Mouse (Mus musculus): ENCODE measurements around the gene St6galnac6. TPM values are rescaled to one million over a fixed set of nuclear protein-coding genes. Genes with fewer than 3 reads are reported as not detected.

Gene St6galnac6
- polyA plus RNA-seq, 1 experiment: 21.1 TPM

DNA sequence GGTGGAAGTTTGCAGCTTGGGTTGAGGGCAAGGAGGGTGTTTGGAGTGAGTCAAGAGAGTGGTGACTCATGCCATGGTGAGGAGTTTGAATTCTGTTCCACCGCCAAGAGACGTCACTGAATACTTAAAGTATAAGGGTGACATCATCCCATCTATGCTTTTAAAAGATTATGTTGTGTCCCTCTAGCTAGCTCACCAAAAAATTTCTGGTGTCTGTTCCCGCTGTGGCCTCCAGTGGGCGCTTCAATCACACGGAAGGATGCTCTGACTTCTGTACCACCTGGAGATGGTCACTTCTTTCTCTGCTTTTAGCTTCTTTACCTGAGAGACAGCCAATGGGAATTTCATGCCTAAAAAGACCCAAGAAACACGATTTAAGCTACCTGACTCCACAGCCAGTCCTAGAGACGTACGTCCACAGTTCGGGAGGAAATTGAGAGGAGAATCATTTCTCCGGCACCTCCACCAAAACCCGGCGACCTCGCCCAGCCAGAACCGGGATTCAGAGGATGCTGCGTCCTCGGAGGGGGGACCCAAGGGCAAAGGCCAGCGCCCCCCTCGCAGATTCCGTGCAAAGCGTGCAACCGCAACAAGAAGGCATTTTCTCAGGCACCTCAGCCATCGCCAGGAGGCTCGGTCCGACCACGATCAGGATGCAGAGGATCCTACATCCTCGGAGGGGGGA lies 24.5 kb upstream of the St6galnac6 start:
- Histone ChIP-seq H3K36me3 (ENCODE audit: control insufficient read depth, insufficient read depth, low read length) (no peaks in the 10 kb centered on the region), H3K4me1 (ENCODE audit: control insufficient read depth, insufficient read depth, low read length) (peaks cover 3% of the 10 kb centered on the region; the same call in 1 of the 2 replicates), H3K27me3 (replicated peaks; ENCODE audit: control insufficient read depth, insufficient read depth, low read length) (no peaks in the 10 kb centered on the region), H3K27ac (ENCODE audit: insufficient read depth, low read depth, low read length) (no peak overlapping the region), H3K4me3 (ENCODE audit: insufficient read depth, low read depth, low read length) (no peak overlapping the region)
- WGBS: 5% methylated on average over 26 of the region's 26 CpGs
- DNase-seq: peak; percentile 57
- no peak for TF ChIP-seq POLR2A (IDR thresholded peaks at IDR 0.05; ENCODE audit: low read depth, low read length)
- TF ChIP-seq CTCF (conservative IDR thresholded peaks at IDR 0.05; ENCODE audit: insufficient read depth, insufficient read length, low read depth, low read length): peak; percentile 76

DNA sequence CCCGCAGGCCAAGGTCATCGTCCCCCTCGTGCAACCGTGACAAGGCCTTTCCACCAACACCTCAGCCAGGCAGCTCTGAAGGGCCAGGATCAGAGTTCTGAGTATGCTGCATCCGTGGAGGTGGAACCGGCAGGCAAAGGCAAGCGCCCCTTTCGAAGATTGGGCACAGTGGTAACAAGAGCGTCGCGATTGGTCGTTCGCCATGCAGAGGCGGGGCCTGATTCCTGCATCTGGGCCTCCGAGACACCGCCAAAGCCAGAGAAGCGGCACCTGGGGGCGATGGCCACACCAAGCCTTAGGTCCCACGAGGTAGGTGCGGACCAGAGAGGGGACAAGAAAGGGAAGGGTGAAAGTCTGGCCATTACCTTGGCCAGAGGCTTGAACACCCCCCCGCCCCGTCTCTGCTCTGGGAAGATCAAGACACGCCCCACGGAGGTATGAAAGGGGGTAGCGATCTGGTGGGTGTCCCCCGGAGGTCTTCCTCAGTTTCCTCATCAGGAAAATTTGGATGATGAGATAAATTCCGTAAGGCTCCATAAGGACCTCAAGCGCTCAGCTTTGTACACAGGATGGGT lies 23.8 kb upstream of the St6galnac6 start, which contains the start of gene 9430097D07Rik:
Gene 9430097D07Rik, minus strand, starts transcription at position 99 of the 575 bp plus-strand sequence.
- TF ChIP-seq POLR2A (IDR thresholded peaks at IDR 0.05; ENCODE audit: low read depth, low read length) (no peak), CTCF (conservative IDR thresholded peaks at IDR 0.05; ENCODE audit: insufficient read depth, insufficient read length, low read depth, low read length) (no peak)
- no peaks in the 10 kb centered on the region for H3K36me3 ChIP-seq (ENCODE audit: control insufficient read depth, insufficient read depth, low read length)
- peaks cover 3% of the 10 kb centered on the region; the same call in 1 of the 2 replicates for H3K4me1 ChIP-seq (ENCODE audit: control insufficient read depth, insufficient read depth, low read length)
- no peaks in the 10 kb centered on the region for H3K27me3 ChIP-seq (replicated peaks; ENCODE audit: control insufficient read depth, insufficient read depth, low read length)
- 18% methylated on average over 28 of the region's 28 CpGs for WGBS
- no peak within 1 kb of the TSS for H3K4me3 ChIP-seq (ENCODE audit: insufficient read depth, low read depth, low read length)
- no peak within 1 kb of the TSS for H3K27ac ChIP-seq (ENCODE audit: insufficient read depth, low read depth, low read length)
- DNase-seq: no peak

DNA sequence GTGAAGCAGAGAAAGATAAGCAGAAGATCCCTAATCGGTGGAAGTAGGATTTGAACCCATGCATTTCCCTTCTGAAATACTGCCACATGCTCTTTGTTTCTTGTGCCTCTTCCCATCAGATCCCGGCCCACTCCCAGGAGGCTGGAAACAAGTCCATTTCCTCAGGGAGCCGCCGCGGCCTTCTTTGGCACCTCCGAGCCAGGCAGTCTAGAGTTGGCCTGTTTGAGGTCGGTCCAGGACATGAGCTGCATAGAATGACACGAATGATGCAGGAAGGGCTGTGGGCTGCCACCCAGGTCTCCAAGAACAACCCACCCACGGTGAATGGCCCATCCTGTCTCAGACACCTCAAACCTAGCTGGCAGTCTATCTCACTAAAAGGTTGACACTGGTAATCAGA lies 23.0 kb upstream of the St6galnac6 start:
- no peak overlapping the region for H3K27ac ChIP-seq (ENCODE audit: insufficient read depth, low read depth, low read length)
- H3K27me3 ChIP-seq (replicated peaks; ENCODE audit: control insufficient read depth, insufficient read depth, low read length): no peaks in the 10 kb centered on the region
- DNase-seq: no peak
- TF ChIP-seq CTCF (conservative IDR thresholded peaks at IDR 0.05; ENCODE audit: insufficient read depth, insufficient read length, low read depth, low read length) (no peak), POLR2A (IDR thresholded peaks at IDR 0.05; ENCODE audit: low read depth, low read length) (no peak)
- 88% methylated on average over 9 of the region's 9 CpGs for WGBS
- no peaks in the 10 kb centered on the region for H3K4me1 ChIP-seq (ENCODE audit: control insufficient read depth, insufficient read depth, low read length)
- no peak overlapping the region for H3K4me3 ChIP-seq (ENCODE audit: insufficient read depth, low read depth, low read length)
- H3K36me3 ChIP-seq (ENCODE audit: control insufficient read depth, insufficient read depth, low read length): no peaks in the 10 kb centered on the region

DNA sequence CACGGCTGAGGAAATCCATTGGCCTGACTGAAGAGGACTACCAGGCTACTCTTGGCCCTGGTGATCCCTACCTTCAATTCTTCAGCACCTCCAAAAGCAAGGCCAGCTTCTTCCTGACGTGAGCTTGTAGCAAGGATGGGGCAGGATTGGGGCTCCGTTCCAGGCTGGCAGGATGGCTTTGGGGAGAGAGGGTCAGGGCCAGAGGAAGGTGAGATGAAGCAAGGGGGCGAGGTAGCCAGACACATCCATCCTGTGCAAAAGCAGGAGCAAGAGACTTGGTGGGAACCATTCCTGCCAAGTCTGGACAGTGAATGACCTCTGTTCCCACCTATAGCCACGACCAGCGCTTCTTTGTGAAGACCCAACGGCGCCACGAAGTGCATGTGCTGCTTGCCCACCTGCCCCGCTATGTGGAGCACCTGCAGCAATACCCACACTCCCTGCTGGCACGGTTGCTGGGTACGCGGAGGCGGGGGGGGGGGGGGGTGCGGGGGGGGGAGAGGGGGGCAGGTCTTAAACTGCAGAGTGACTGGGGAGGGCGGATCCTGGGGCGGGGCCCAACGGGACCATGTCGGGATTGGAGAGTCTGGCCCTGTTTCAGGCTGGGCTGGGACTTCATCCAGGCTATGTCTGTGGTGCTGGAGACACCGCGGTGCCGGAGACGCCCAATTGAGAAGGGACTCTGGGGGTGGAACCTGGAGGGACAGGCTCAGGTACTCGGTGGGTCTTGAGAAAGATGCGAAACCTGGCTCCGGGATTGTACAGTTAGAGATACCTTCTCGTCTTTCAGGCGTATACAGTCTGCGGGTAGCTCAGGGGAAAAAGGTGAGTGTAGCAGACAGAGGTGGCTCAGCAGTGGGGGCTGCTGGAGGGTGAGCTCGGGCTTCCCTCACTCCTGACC lies 21.1 kb upstream of the St6galnac6 start:
- H3K36me3 ChIP-seq (ENCODE audit: control insufficient read depth, insufficient read depth, low read length): no peaks in the 10 kb centered on the region
- no peak for TF ChIP-seq CTCF (conservative IDR thresholded peaks at IDR 0.05; ENCODE audit: insufficient read depth, insufficient read length, low read depth, low read length)
- TF ChIP-seq POLR2A (IDR thresholded peaks at IDR 0.05; ENCODE audit: low read depth, low read length): no peak
- no peak overlapping the region for H3K4me3 ChIP-seq (ENCODE audit: insufficient read depth, low read depth, low read length)
- DNase-seq: peak; percentile 55
- WGBS: 34% methylated on average over 25 of the region's 30 CpGs
- H3K4me1 ChIP-seq (ENCODE audit: control insufficient read depth, insufficient read depth, low read length): no peaks in the 10 kb centered on the region
- no peak overlapping the region for H3K27ac ChIP-seq (ENCODE audit: insufficient read depth, low read depth, low read length)
- H3K27me3 ChIP-seq (replicated peaks; ENCODE audit: control insufficient read depth, insufficient read depth, low read length): no peaks in the 10 kb centered on the region

DNA sequence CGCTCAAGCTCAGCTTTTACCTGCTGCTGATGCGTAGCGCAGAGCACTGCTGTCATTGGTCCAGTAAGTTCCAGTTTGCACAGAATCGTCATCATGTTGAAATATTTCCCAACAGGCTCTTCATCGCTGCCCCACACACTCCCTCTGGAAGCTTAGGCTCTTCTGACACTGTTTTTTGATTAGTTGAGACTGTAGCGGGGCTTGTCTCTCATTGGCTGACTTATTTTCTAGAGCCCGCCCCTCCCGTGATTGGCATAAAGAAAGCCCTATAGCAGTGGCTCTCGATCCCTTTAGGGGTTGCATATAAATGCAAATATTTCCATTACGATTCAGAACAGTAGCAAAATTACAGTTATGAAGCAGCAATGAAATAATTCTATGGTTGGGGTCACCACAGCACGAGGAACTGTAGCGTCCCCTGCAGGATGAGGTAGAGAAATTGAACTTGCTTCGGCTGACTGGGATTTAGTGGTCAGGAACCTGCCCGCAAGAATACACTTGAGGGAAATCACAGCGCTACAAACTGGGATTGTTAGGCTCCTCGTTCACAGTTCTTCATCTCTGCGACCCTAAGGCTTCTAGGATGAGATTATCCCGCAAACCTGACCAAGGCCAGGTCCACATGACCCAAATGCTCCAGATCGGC lies 17.9 kb upstream of the St6galnac6 start:
- H3K27ac ChIP-seq (ENCODE audit: insufficient read depth, low read depth, low read length): no peak overlapping the region
- H3K36me3 ChIP-seq (ENCODE audit: control insufficient read depth, insufficient read depth, low read length): no peaks in the 10 kb centered on the region
- DNase-seq: peak; percentile 40
- TF ChIP-seq CTCF (conservative IDR thresholded peaks at IDR 0.05; ENCODE audit: insufficient read depth, insufficient read length, low read depth, low read length) (no peak), POLR2A (IDR thresholded peaks at IDR 0.05; ENCODE audit: low read depth, low read length) (no peak)
- H3K27me3 ChIP-seq (replicated peaks; ENCODE audit: control insufficient read depth, insufficient read depth, low read length): no peaks in the 10 kb centered on the region
- WGBS: 49% methylated on average over 19 of the region's 19 CpGs
- H3K4me3 ChIP-seq (ENCODE audit: insufficient read depth, low read depth, low read length): no peak overlapping the region
- H3K4me1 ChIP-seq (ENCODE audit: control insufficient read depth, insufficient read depth, low read length): no peaks in the 10 kb centered on the region

DNA sequence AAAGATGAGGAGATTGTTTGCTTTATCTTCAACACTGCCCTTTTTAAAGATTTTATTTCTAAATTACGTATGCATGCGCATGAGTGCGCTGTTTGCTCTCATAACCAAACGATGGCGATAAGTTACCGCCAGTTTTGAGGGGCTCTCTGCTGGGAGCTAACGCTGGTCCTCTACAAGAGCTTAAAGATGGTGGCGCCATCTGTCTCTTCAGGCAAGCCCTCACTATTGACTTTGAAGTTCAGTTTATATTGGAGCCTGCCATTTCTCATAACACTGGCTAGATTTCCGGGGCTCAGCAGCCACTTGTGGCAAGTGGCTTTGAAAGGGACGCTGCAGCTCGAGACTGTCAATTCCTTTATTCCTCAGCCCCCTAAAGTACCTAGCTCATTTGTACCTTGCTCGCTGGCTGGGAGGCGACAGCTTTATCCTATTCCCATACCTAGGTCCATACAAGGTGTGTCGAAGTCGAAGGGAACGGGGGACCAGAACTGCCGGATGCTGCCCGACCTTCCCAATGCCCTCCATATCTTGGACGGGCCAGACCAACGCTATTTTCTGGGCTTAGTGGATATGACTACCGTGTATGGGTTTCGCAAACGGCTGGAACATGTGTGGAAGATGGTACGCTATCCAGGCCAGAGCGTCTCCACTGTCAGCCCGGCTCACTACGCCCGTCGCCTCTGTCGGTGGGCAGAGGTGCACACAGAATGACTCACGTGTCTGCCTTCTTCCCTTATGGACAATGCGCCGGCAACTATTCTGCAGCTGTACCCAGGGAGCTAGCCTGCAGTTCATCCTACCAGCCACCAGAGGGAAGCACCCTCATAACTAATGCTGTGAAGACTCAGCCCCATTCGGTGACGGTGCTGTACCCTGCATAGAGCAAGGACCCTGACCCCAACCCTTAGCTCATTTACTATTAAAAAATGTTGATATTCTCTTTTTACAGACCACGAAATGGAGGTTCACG lies 16.4 kb upstream of the St6galnac6 start:
- Histone ChIP-seq H3K36me3 (ENCODE audit: control insufficient read depth, insufficient read depth, low read length) (no peaks in the 10 kb centered on the region), H3K27me3 (replicated peaks; ENCODE audit: control insufficient read depth, insufficient read depth, low read length) (no peaks in the 10 kb centered on the region), H3K4me3 (ENCODE audit: insufficient read depth, low read depth, low read length) (no peak overlapping the region), H3K4me1 (ENCODE audit: control insufficient read depth, insufficient read depth, low read length) (no peaks in the 10 kb centered on the region), H3K27ac (ENCODE audit: insufficient read depth, low read depth, low read length) (no peak overlapping the region)
- TF ChIP-seq CTCF (conservative IDR thresholded peaks at IDR 0.05; ENCODE audit: insufficient read depth, insufficient read length, low read depth, low read length) (peak; percentile 99), POLR2A (IDR thresholded peaks at IDR 0.05; ENCODE audit: low read depth, low read length) (no peak)
- peak; percentile 88 for DNase-seq
- WGBS: 15% methylated on average over 37 of the region's 37 CpGs

All from kidney, adult 2 months (tissue).